Mouse (Mus musculus): ENCODE measurements around the gene Arhgap8. TPM values are rescaled to one million over a fixed set of nuclear protein-coding genes. Genes with fewer than 3 reads are reported as not detected.

Gene Arhgap8
- total and polyA plus RNA-seq, 3 experiments: 0.08 TPM; not detected in 2

DNA sequence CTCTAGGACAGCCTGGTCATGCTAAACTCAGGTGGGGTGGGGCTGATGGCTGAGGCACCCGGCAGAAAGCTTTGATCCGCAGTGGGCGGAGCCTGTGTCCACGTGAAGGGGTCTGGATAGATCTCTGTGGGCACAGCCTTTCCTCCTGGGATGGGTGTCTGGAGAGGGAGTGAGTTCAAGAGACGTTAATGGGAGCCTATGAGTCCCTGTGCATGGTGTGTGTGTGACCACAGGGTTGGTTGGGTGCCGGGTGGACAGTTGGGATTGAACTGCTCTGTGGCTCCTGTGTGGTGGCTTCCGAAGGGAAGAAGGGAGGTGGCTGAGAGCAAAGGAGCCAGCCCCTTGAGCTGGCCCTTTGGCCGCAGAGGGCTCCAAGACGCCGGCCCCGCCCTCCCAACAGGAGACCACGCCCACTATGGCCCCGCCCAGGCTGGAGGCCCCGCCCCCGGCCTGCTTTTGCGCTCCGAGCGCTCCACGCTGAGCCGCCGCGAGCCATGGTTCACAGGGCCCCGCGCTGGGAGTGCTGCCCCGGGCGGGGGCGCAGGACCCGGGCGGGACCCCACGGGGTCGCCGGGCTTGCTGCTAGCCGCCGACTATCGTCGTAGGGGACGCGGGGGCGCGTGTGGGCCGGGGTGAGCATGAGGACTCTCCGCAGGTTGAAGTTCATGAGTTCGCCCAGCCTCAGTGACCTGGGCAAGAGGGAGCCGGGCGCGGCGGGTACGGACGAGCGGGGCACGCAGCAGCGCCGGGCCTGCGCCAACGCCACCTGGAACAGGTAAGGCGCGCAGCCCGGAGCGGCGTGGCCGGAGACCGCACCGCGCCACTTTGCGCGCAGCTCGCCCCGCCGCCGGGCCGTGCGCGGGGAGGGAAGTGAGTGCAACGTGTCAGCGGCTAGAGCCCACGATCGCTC is 39.1 kb upstream of the Arhgap8 start:
- DNase-seq (ENCODE audit: extremely low read depth): peak; percentile 78
- peaks cover 37% of the 10 kb centered on the region for H3K79me2 ChIP-seq (replicated peaks; ENCODE audit: control insufficient read depth, extremely low read depth, insufficient read depth, poor library complexity, severe bottlenecking)
- H3K4me3 ChIP-seq (replicated peaks in 1 of 3; ENCODE audit: low read depth in 2 of 3, low read length in 2 of 3, poor library complexity in 1 of 3): peak overlapping the region; percentile 74 to 93 (median 92)
- peak overlapping the region; percentile 29 for H3K27ac ChIP-seq (ENCODE audit: insufficient read depth, low read depth)
- peaks cover 0 to 3% of the 10 kb centered on the region in 2 experiments for H3K36me3 ChIP-seq (replicated peaks in 1 of 2; ENCODE audit: control insufficient read depth in 1 of 2, insufficient read depth in 1 of 2, low read length in 1 of 2)
- peaks cover 2% of the 10 kb centered on the region for H3K9me3 ChIP-seq (replicated peaks; ENCODE audit: low read length)
- peak overlapping the region; percentile 58 for H3K4me2 ChIP-seq (ENCODE audit: insufficient read depth, low read depth, poor library complexity, severe bottlenecking)
- dilution Hi-C loops (cut with MboI; ENCODE audit: extremely low pct_ligation_motif_present, extremely low pct_unique_long_range_greater_than_20kb, low sequenced_read_pairs): no loop called here
- in situ Hi-C loops (cut with MboI; ENCODE audit: low pct_ligation_motif_present, low pct_unique_long_range_greater_than_20kb, low sequenced_read_pairs): no loop called here
- H3K9ac ChIP-seq (ENCODE audit: insufficient read depth, low read depth): peak overlapping the region; percentile 63
- peak; percentile 80 for TF ChIP-seq POLR2A (IDR thresholded peaks at IDR 0.05; ENCODE audit: low read depth, low read length)
- TF ChIP-seq ZMIZ1 (IDR thresholded peaks at IDR 0.05; ENCODE audit: low read depth, low read length): 0 out of 2 replicates have a peak, but pooled peaks have one; percentile 29
- no peak for TF ChIP-seq HCFC1 (IDR thresholded peaks at IDR 0.05; ENCODE audit: low read depth, low read length)
- TF ChIP-seq KAT2A (IDR thresholded peaks at IDR 0.05; ENCODE audit: insufficient replicate concordance, low read length): no peak
- TF ChIP-seq UBTF (IDR thresholded peaks at IDR 0.05; ENCODE audit: low read depth, low read length): peak; percentile 78; the same call in 1 of the 2 replicates
- peak; percentile 34; the same call in 1 of the 2 replicates for TF ChIP-seq TCF12 (IDR thresholded peaks at IDR 0.05; ENCODE audit: low read depth, low read length)
- no peak for TF ChIP-seq CHD2 (IDR thresholded peaks at IDR 0.05; ENCODE audit: low read length)
- peak; percentile 16; the same call in 1 of the 2 replicates for TF ChIP-seq SIN3A (IDR thresholded peaks at IDR 0.05; ENCODE audit: low read length)
- peak; percentile 55 for TF ChIP-seq USF1 (IDR thresholded peaks at IDR 0.05; ENCODE audit: low read depth, low read length)
- TF ChIP-seq IRF4 (IDR thresholded peaks at IDR 0.05; ENCODE audit: low read depth, low read length): 0 out of 2 replicates have a peak, but pooled peaks have one; percentile 9
- peak; percentile 50 for TF ChIP-seq BHLHE40 (IDR thresholded peaks at IDR 0.05; ENCODE audit: low read depth, low read length)
- TF ChIP-seq MEF2A (IDR thresholded peaks at IDR 0.05; ENCODE audit: borderline replicate concordance, low read depth, low read length): no peak
- TF ChIP-seq GABPA (IDR thresholded peaks at IDR 0.05; ENCODE audit: insufficient replicate concordance, low read depth, low read length): no peak
- TF ChIP-seq MYC (IDR thresholded peaks at IDR 0.05; ENCODE audit: low read depth, low read length): 0 out of 2 replicates have a peak, but pooled peaks have one; percentile 53
- peak; percentile 53; the same call in 1 of the 2 replicates for TF ChIP-seq MXI1 (IDR thresholded peaks at IDR 0.05; ENCODE audit: low read depth, low read length)
- 0 out of 2 replicates have a peak, but pooled peaks have one; percentile 25 for TF ChIP-seq USF2 (conservative IDR thresholded peaks at IDR 0.05; ENCODE audit: low read depth, low read length)
- 0 out of 2 replicates have a peak, but pooled peaks have one; percentile 8 for TF ChIP-seq ELF1 (IDR thresholded peaks at IDR 0.05; ENCODE audit: low read depth, low read length)
- peak; percentile 61; the same call in 1 of the 2 replicates for TF ChIP-seq NELFE (IDR thresholded peaks at IDR 0.05; ENCODE audit: low read depth, low read length)
- TF ChIP-seq MAZ (IDR thresholded peaks at IDR 0.05; ENCODE audit: low read depth, low read length): no peak
- no peak for TF ChIP-seq CTCF (conservative IDR thresholded peaks at IDR 0.05 in 1 of 2, IDR thresholded peaks at IDR 0.05 in 1 of 2; ENCODE audit: low read depth in 2 of 2, low read length in 2 of 2)
- H3K27me3 ChIP-seq (replicated peaks): no peaks in the 10 kb centered on the region
- peaks cover 25 to 41% of the 10 kb centered on the region in 2 experiments for H3K4me1 ChIP-seq (ENCODE audit: control insufficient read depth in 1 of 2, insufficient read depth in 2 of 2)
